Mouse (Mus musculus) lung, adult 2 months (tissue): ENCODE data around the gene Hmga2. TPM values are rescaled to one million over a fixed set of nuclear protein-coding genes. Genes with fewer than 3 reads are reported as not detected.

Experiments
- DNase-seq: peaks from one replicate; pipeline ENCODE4 v3.0.0; 2022
- H3K4me1 ChIP-seq: fragments of 200-500 bp; 2 replicates; pipeline ENCODE4 v1.6.1; 2011; ENCODE audit warnings: low read length; ENCODE audit not compliant: control insufficient read depth, insufficient read depth
- H3K4me3 ChIP-seq: fragments of 200-500 bp; replicated peaks from 2 replicates; pipeline ENCODE3; 2011; ENCODE audit warnings: low read depth, mild to moderate bottlenecking, control low read depth, low read length; ENCODE audit errors: extremely low read depth
- CTCF ChIP-seq: fragments of 200-500 bp; IDR thresholded peaks from 2 replicates; pipeline ENCODE4 v1.5.1; 2011; ENCODE audit warnings: mild to moderate bottlenecking, low read length, control low read depth; ENCODE audit not compliant: insufficient read depth
- POLR2A ChIP-seq: fragments of 200-500 bp; IDR thresholded peaks from 2 replicates; pipeline ENCODE4 v1.6.1; 2011; ENCODE audit warnings: low read depth, mild to moderate bottlenecking, control low read depth, low read length, borderline replicate concordance; ENCODE audit errors: extremely low read depth
- WGBS: fragments of 180-500 bp; shearing (Covaris S2); methylation state at CpG from one replicate; pipeline ENCODE4 v1.1.7; 2018; 5-methylcytosine and 5-hydroxymethylcytosine counted together
- polyA plus RNA-seq: library from polyadenylated mRNA; depleted of rRNA; stranded (reverse); fragments of >200 nt; gene quantifications from 2 replicates; pipeline ENCODE4 v1.2.3, GENCODE M21; 2012; rRNA removed

The Hmga2 gene
- polyA plus RNA-seq = not detected in 2 replicates

- peak; percentile 25 for DNase-seq
- Histone ChIP-seq H3K4me1 (peaks cover 7% of the 10 kb centered on the region), H3K4me3 (peak within 1 kb of the TSS; percentile 37)
- TF ChIP-seq POLR2A = no peak
- under 1% methylated on average over 99 of the region's 99 CpGs for WGBS
Measured at GRCm38 (mm10) chr10:120475601-120476515, at the start of gene Hmga2. Gene Hmga2, minus strand, starts transcription at chr10:120476469.

- H3K4me3 ChIP-seq = no peak overlapping the region
- WGBS = 80% methylated on average over 2 of the region's 2 CpGs
- no peaks in the 10 kb centered on the region for H3K4me1 ChIP-seq
- no peak for DNase-seq
- TF ChIP-seq CTCF = no peak
- TF ChIP-seq POLR2A = no peak
Measured at GRCm38 (mm10) chr10:120522959-120523358, 46.7 kb upstream of the Hmga2 start.

DNA sequence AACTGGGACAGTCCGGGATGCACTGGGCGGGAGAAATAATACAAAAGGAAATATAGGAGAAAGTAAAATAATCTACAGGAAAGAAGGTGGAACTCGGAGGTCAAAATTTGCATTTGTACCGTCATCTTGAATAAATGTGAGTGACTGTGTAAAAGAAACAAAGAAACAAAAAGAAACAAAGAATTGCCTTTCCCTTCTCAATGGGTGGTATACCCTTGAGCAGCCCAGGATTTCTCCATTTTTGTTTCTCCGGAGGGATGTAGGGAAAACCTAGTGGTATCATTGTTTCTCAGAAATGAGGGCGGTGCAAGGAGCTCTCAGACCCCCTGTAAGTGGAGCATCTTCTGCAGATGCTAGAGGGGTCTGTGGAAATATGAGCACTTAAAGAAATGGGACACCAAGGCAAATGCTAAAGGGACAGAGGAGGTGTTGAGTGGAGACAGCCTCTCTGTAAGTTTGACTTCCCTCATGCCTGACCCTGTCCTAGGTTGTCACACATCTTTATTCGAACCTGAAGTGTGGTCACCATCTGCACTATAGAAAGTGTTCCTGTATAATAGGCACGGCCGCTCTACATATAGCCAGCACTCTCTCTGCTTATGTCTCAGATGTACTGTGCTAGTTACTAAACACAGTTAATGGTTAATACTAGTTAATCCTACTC, 45.8 kb upstream of the Hmga2 start:
- no peak for DNase-seq
- WGBS = 86% methylated on average over 9 of the region's 9 CpGs
- Histone ChIP-seq H3K4me1 (no peaks in the 10 kb centered on the region), H3K4me3 (no peak overlapping the region)
- TF ChIP-seq POLR2A = no peak
- no peak for TF ChIP-seq CTCF

DNA sequence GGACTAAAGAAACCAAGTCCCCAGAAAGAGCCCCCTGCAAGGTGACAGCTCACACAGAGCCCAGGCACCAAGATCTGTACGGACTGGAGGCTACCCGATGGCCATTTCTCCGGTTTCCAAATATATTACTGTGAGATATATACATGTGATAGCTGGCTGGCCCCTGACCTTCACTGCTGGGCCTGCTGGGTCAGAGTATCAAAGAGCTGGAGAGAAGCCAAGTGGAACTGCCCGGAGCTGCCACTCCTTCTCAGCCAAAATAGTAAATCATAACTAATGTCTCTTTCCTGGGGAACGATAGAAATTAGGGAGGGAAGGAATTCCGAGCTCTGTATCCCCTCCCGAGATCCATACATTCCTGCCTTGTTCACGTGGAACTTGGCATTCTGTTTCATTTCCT, 40.0 kb upstream of the Hmga2 start:
- Histone ChIP-seq H3K4me3 (no peak overlapping the region), H3K4me1 (no peaks in the 10 kb centered on the region)
- TF ChIP-seq CTCF = no peak
- TF ChIP-seq POLR2A = no peak
- DNase-seq = no peak
- 27% methylated on average over 8 of the region's 8 CpGs for WGBS

DNA sequence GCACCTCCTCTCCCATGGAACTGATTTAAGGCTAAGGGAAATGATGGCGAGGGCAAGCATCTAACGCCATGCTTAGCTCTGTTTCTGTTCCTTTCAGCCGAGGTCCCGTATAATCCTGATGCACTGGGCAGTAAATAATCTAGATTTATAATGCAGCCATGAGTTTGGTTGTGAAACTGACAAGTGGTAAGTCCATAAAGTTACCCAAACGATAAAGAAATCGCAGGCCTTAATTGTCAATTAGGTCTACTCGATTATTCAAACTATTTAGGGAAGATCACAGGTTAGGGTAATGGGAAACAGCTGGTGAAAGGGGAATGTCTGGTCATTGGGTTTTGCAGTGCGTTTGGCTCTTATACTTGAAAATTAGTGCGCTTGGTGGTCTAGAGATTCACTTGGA, 37.5 kb upstream of the Hmga2 start:
- WGBS = 82% methylated on average over 9 of the region's 9 CpGs
- DNase-seq = no peak
- TF ChIP-seq POLR2A = no peak
- no peak for TF ChIP-seq CTCF
- H3K4me3 ChIP-seq = no peak overlapping the region
- H3K4me1 ChIP-seq = no peaks in the 10 kb centered on the region

DNA sequence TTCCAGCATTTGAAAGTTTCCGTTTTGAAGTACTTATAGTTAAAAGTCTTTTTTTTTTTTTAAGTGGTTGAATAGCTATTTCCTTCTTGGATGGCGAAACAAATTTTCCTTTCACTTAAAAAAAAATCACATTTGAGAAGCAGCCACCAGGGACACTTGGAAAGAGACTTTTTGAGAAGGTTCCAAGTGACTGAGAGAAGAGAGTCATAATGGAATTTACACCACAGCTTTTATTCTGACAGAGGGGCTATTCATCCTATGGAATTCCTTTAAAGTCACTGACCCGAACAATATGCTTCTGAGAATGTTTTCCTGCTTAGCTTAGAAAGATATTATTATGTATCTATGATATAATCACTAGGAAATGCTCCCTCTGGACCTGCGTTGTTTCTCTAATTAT, 36.7 kb upstream of the Hmga2 start:
- no peaks in the 10 kb centered on the region for H3K4me1 ChIP-seq
- no peak overlapping the region for H3K4me3 ChIP-seq
- TF ChIP-seq CTCF = no peak
- TF ChIP-seq POLR2A = no peak
- DNase-seq = no peak
- WGBS = 40% methylated on average over 4 of the region's 4 CpGs

DNA sequence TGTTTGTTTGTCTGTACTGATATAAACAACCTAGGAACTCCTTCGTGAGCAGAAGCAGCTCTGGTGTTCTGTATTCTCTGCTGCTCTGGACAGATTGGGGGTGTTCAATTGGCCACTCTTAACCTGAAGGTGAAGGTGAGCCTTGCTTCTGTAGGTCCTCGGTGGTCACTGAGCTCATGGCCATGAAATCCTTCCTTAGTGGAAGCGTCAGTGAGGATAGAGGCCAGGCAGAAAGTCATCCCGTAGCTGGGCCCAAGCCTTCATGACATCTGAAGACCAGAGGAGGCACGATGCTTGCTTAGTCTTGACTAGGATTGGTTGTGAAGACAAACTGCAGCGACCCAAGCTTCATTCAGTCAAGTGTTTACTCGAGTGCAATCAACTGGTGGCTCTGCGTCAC, 35.9 kb upstream of the Hmga2 start:
- H3K4me3 ChIP-seq = no peak overlapping the region
- DNase-seq = no peak
- no peaks in the 10 kb centered on the region for H3K4me1 ChIP-seq
- WGBS = 79% methylated on average over 8 of the region's 8 CpGs
- TF ChIP-seq CTCF (no peak), POLR2A (no peak)

DNA sequence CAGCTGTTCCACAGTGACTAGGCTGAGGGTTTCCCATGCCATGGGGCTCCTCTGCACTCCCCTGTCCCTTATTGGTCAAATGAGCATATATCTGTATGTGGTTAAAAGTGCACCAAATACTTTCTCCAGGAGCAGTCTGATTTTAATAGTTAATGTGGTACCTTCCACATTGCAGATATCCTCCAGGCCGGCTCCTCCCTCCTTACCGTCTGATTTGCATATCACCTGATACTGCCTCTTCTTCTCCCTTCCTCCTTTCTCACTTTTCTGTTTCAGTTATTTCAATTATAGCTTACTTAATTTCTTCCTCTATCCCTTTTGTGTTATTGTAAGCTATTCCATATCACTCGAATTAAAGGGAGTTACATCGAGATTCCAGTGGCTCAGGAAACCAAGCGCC, 27.7 kb upstream of the Hmga2 start:
- Histone ChIP-seq H3K4me3 (no peak overlapping the region), H3K4me1 (no peaks in the 10 kb centered on the region)
- WGBS = 82% methylated on average over 5 of the region's 5 CpGs
- no peak for DNase-seq
- TF ChIP-seq CTCF (no peak), POLR2A (no peak)

GRCm38 (mm10) chr10:120500794-120501193, 24.5 kb upstream of the Hmga2 start:
- no peak for DNase-seq
- no peak for TF ChIP-seq CTCF
- no peak for TF ChIP-seq POLR2A
- WGBS = 71% methylated on average over 9 of the region's 9 CpGs
- Histone ChIP-seq H3K4me1 (no peaks in the 10 kb centered on the region), H3K4me3 (no peak overlapping the region)

GRCm38 (mm10) chr10:120498086-120498485, 21.8 kb upstream of the Hmga2 start:
- H3K4me1 ChIP-seq = no peaks in the 10 kb centered on the region
- TF ChIP-seq POLR2A = no peak
- no peak for TF ChIP-seq CTCF
- DNase-seq = no peak
- H3K4me3 ChIP-seq = no peak overlapping the region
